Mouse (Mus musculus): ENCODE data around the gene Wee1.
"Not testable (repeated sequence)": the region's sequence is repeated elsewhere in the genome, so short reads cannot be mapped to it uniquely, and the experiment has no call there.

Gene Wee1

GRCm38 (mm10) chr7:110122565-110123422, 948 bp downstream of the Wee1 start:
- no peak for DNase-seq (ENCODE audit: extremely low spot score, low read depth, low spot score)

- no peak for DNase-seq (ENCODE audit: extremely low spot score, low read depth, low spot score)
These were observed 2.2 kb downstream of the Wee1 start for GRCm38 (mm10) chr7:110123844-110124555.

- DNase-seq (ENCODE audit: extremely low spot score, low read depth, low spot score): no peak
These were observed 6.7 kb downstream of the Wee1 start for GRCm38 (mm10) chr7:110128566-110128965.

GRCm38 (mm10) chr7:110132272-110132671, 10.4 kb downstream of the Wee1 start:
- DNase-seq (ENCODE audit: extremely low spot score, low read depth, low spot score): not testable (repeated sequence)

GRCm38 (mm10) chr7:110133988-110134387, 12.1 kb downstream of the Wee1 start:
- DNase-seq (ENCODE audit: extremely low spot score, low read depth, low spot score): no peak

GRCm38 (mm10) chr7:110138538-110138937, 16.7 kb downstream of the Wee1 start:
- DNase-seq (ENCODE audit: extremely low spot score, low read depth, low spot score): no peak

GRCm38 (mm10) chr7:110143863-110144262, 22.0 kb downstream of the Wee1 start:
- no peak for DNase-seq (ENCODE audit: extremely low spot score, low read depth, low spot score)

- DNase-seq (ENCODE audit: extremely low spot score, low read depth, low spot score): no peak
These were observed 31.0 kb downstream of the Wee1 start for GRCm38 (mm10) chr7:110152891-110153290.

- no peak for DNase-seq (ENCODE audit: extremely low spot score, low read depth, low spot score)
These were observed 34.9 kb downstream of the Wee1 start for GRCm38 (mm10) chr7:110156712-110157260.

GRCm38 (mm10) chr7:110157261-110157910, 35.5 kb downstream of the Wee1 start:
- no peak for DNase-seq (ENCODE audit: extremely low spot score, low read depth, low spot score)

GRCm38 (mm10) chr7:110158073-110158472, 36.2 kb downstream of the Wee1 start:
- DNase-seq (ENCODE audit: extremely low spot score, low read depth, low spot score): no peak

- DNase-seq (ENCODE audit: extremely low spot score, low read depth, low spot score): not testable (repeated sequence)
These were observed 38.3 kb downstream of the Wee1 start for GRCm38 (mm10) chr7:110160109-110160508.

- DNase-seq (ENCODE audit: extremely low spot score, low read depth, low spot score): no peak
These were observed 38.8 kb downstream of the Wee1 start for GRCm38 (mm10) chr7:110160601-110161000.

GRCm38 (mm10) chr7:110163024-110163423, 41.2 kb downstream of the Wee1 start:
- no peak for DNase-seq (ENCODE audit: extremely low spot score, low read depth, low spot score)

GRCm38 (mm10) chr7:110164103-110164681, 42.3 kb downstream of the Wee1 start:
- peak; percentile 79 for DNase-seq (ENCODE audit: extremely low spot score, low read depth, low spot score)

GRCm38 (mm10) chr7:110164712-110165122, 42.9 kb downstream of the Wee1 start:
- peak; percentile 80 for DNase-seq (ENCODE audit: extremely low spot score, low read depth, low spot score)

- DNase-seq (ENCODE audit: extremely low spot score, low read depth, low spot score): no peak
These were observed 44.4 kb downstream of the Wee1 start for GRCm38 (mm10) chr7:110166233-110166632.

GRCm38 (mm10) chr7:110179208-110179607, 57.4 kb downstream of the Wee1 start:
- DNase-seq (ENCODE audit: extremely low spot score, low read depth, low spot score): no peak

- DNase-seq (ENCODE audit: extremely low spot score, low read depth, low spot score): no peak
These were observed 58.8 kb downstream of the Wee1 start for GRCm38 (mm10) chr7:110180613-110181012.

GRCm38 (mm10) chr7:110181446-110181845, 59.6 kb downstream of the Wee1 start:
- DNase-seq (ENCODE audit: extremely low spot score, low read depth, low spot score): no peak

- DNase-seq (ENCODE audit: extremely low spot score, low read depth, low spot score): no peak
These were observed 62.8 kb downstream of the Wee1 start for GRCm38 (mm10) chr7:110184608-110185007.

All from hindlimb bud, embryonic 11.5 days (tissue).